Mouse (Mus musculus) thymus, adult 2 months (tissue): ENCODE measurements around the gene Hmga2.

ENCODE experiments used
- CTCF ChIP-seq: fragments of 200-500 bp; IDR thresholded peaks from 2 replicates; pipeline ENCODE4 v1.5.1; 2012; ENCODE audit warnings: mild to moderate bottlenecking, control low read depth, low read length, moderate library complexity, borderline replicate concordance; ENCODE audit not compliant: control insufficient read depth, poor library complexity, insufficient read depth; ENCODE audit errors: extremely low read depth
- POLR2A ChIP-seq: fragments of 200-500 bp; IDR thresholded peaks from 2 replicates; pipeline ENCODE4 v1.6.1; 2012; ENCODE audit warnings: mild to moderate bottlenecking, low read length, control low read depth, moderate library complexity; ENCODE audit not compliant: control insufficient read depth, poor library complexity, insufficient read depth; ENCODE audit errors: extremely low read depth

GRCm38 (mm10) chr10:120522959-120523358, 46.7 kb upstream of the Hmga2 start:
- TF ChIP-seq CTCF (no peak), POLR2A (no peak)
